ENCODE assay signal across 8 mouse cellular contexts in the genomic region with DNA sequence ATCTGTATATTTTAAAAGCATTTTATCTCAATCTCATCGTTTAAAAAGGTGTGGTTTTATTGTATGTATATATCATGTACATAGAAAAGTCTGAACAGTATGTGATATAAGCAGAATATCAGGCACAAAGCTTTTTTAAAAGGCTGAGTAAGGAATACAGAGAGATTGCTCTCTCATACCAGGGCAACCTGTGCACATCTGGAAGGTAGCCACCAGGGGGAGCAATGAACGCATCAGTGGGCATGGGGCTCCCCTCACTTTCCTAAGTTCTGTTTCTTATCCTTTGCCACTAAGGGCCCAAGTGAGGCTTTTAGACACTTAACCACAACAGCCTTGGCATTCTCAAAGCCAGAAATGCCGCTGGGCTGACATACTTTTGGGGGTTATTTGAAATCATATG.
DNase-seq lines count a peak whose midpoint lies in the region; ATAC-seq lines count a peak whose summit lies in the region.

No protein-coding gene starts in this region.

- peaks cover 30% of the 10 kb centered on the region; the same call in 1 of the 2 replicates for H3K4me1 ChIP-seq in heart, embryonic 10.5 days
- 0 out of 2 replicates have a peak, but pooled peaks cover 11% of the 10 kb centered on the region for H3K4me1 ChIP-seq in kidney, embryonic 15.5 days
- H3K4me1 ChIP-seq in liver, embryonic 16.5 days (ENCODE audit: control insufficient read depth, low read depth, low read length), result no peaks in the 10 kb centered on the region

- ATAC-seq in CD4-positive, CD25-positive, alpha-beta regulatory T cell, adult 4 months, result peak; percentile 82
- peak; percentile 46 for ATAC-seq in activated CD4-positive, CD25-positive, alpha-beta regulatory T cell, adult 4 months
- ATAC-seq in kidney, embryonic 15.5 days (replicated peaks; ENCODE audit: low FRiP score), result peak; percentile 26; the same call in 1 of the 2 replicates
- 0 out of 2 replicates have a peak, but pooled peaks have one; percentile 16 for ATAC-seq in liver, embryonic 16.5 days (ENCODE audit: low read depth)

- DNase-seq in embryo, embryonic 11 days, result peak; percentile 84
- no peak for DNase-seq in heart, embryonic 10.5 days (ENCODE audit: low spot score)
- DNase-seq in retina, adult 2 months (ENCODE audit: low read depth, low spot score), result peak; percentile 28
- DNase-seq in thymus, postnatal 25 days, result peak; percentile 81

- H3K27ac ChIP-seq in heart, embryonic 10.5 days, result peak overlapping the region; percentile 63; the same call in 1 of the 2 replicates
- peak overlapping the region; percentile 22; the same call in 1 of the 2 replicates for H3K27ac ChIP-seq in kidney, embryonic 15.5 days
- no peak overlapping the region for H3K27ac ChIP-seq in liver, embryonic 16.5 days (ENCODE audit: low read length)

- no peaks in the 10 kb centered on the region for H3K9me3 ChIP-seq in heart, embryonic 10.5 days
- H3K9me3 ChIP-seq in kidney, embryonic 15.5 days (replicated peaks), result no peaks in the 10 kb centered on the region
- H3K9me3 ChIP-seq in liver, embryonic 16.5 days (replicated peaks; ENCODE audit: control insufficient read depth, low read length), result no peaks in the 10 kb centered on the region

- H3K27me3 ChIP-seq in heart, embryonic 10.5 days (ENCODE audit: insufficient read depth, poor library complexity, severe bottlenecking), result no peaks in the 10 kb centered on the region
- no peaks in the 10 kb centered on the region for H3K27me3 ChIP-seq in kidney, embryonic 15.5 days
- no peaks in the 10 kb centered on the region for H3K27me3 ChIP-seq in liver, embryonic 16.5 days (ENCODE audit: control insufficient read depth, insufficient read depth, low read depth, low read length)

- WGBS in heart, embryonic 10.5 days, result 23% methylated on average over 3 of the region's 3 CpGs
- WGBS in kidney, embryonic 15.5 days, result 32% methylated on average over 3 of the region's 3 CpGs
- WGBS in liver, embryonic 16.5 days (ENCODE audit: insufficient replicate concordance), result 14% methylated on average over 3 of the region's 3 CpGs

- peaks cover 84% of the 10 kb centered on the region for H3K36me3 ChIP-seq in heart, embryonic 10.5 days
- H3K36me3 ChIP-seq in kidney, embryonic 15.5 days, result peaks cover 71% of the 10 kb centered on the region
- H3K36me3 ChIP-seq in liver, embryonic 16.5 days (ENCODE audit: control insufficient read depth, insufficient read depth), result peaks cover 3% of the 10 kb centered on the region; the same call in 1 of the 2 replicates

- no peak overlapping the region for H3K9ac ChIP-seq in kidney, embryonic 15.5 days
- no peak overlapping the region for H3K9ac ChIP-seq in liver, embryonic 16.5 days (ENCODE audit: low read depth, low read length)

- H3K4me2 ChIP-seq in kidney, embryonic 15.5 days, result no peak overlapping the region
- H3K4me2 ChIP-seq in liver, embryonic 16.5 days (ENCODE audit: low read depth, low read length), result no peak overlapping the region

- no peak overlapping the region for H3K4me3 ChIP-seq in heart, embryonic 10.5 days
- no peak overlapping the region for H3K4me3 ChIP-seq in kidney, embryonic 15.5 days (replicated peaks)
- H3K4me3 ChIP-seq in liver, embryonic 16.5 days (ENCODE audit: low read depth, low read length), result no peak overlapping the region

Comparison
In these comparisons a context has a peak if more than half of its experiments do, and no peak if none do; other contexts are left out.
1. ATAC-seq: peak in every context shown above with its lines; median percentile 82 in CD4-positive, CD25-positive, alpha-beta regulatory T cell, adult 4 months; 46 in activated CD4-positive, CD25-positive, alpha-beta regulatory T cell, adult 4 months; 26 in kidney, embryonic 15.5 days; 16 in liver, embryonic 16.5 days.